Mouse (Mus musculus) kidney, adult 2 months (tissue): ENCODE results near the gene Pcsk5. TPM values are rescaled to one million over a fixed set of nuclear protein-coding genes. Genes with fewer than 3 reads are reported as not detected.

Experiments used
- DNase-seq: peaks from one replicate; pipeline ENCODE4 v3.0.0; 2021
- H3K27ac ChIP-seq: fragments of 200-500 bp; 2 replicates; pipeline ENCODE4 v1.5.1; 2012; ENCODE audit warnings: low read depth, low read length, control low read depth, inconsistent platforms; ENCODE audit not compliant: insufficient read depth
- H3K27me3 ChIP-seq: fragments of 200-500 bp; replicated peaks from 2 replicates; pipeline ENCODE4 v1.6.1; 2012; ENCODE audit warnings: mild to moderate bottlenecking, moderate library complexity, low read length, inconsistent platforms; ENCODE audit not compliant: control insufficient read depth, insufficient read depth
- H3K36me3 ChIP-seq: fragments of 200-500 bp; 2 replicates; pipeline ENCODE4 v1.6.1; 2012; ENCODE audit warnings: mild to moderate bottlenecking, moderate library complexity, low read length, inconsistent platforms; ENCODE audit not compliant: control insufficient read depth, insufficient read depth
- H3K4me1 ChIP-seq: fragments of 200-500 bp; 2 replicates; pipeline ENCODE4 v1.6.1; 2011; ENCODE audit warnings: low read length; ENCODE audit not compliant: control insufficient read depth, insufficient read depth
- H3K4me3 ChIP-seq: fragments of 200-500 bp; 2 replicates; pipeline ENCODE4 v1.5.1; 2011; ENCODE audit warnings: mild to moderate bottlenecking, low read depth, low read length, control low read depth; ENCODE audit not compliant: insufficient read depth
- CTCF ChIP-seq: fragments of 200-500 bp; conservative IDR thresholded peaks from 2 replicates; pipeline ENCODE4 v1.5.1; 2011; ENCODE audit warnings: low read depth, mild to moderate bottlenecking, control low read depth, low read length, moderate library complexity, mixed read lengths; ENCODE audit not compliant: insufficient read depth, insufficient read length
- POLR2A ChIP-seq: fragments of 200-500 bp; IDR thresholded peaks from one replicate; pipeline ENCODE4 v1.6.1; 2011; ENCODE audit warnings: low read depth, low read length, control low read depth
- WGBS: fragments of 180-500 bp; shearing (Covaris S2); methylation state at CpG from one replicate; pipeline ENCODE4 v1.1.7; 2018; 5-methylcytosine and 5-hydroxymethylcytosine counted together
- polyA plus RNA-seq: library from polyadenylated mRNA; depleted of rRNA; stranded (reverse); fragments of >200 nt; gene quantifications from 2 replicates; pipeline ENCODE4 v1.2.3, GENCODE M21; 2012; rRNA removed

The Pcsk5 gene
- polyA plus RNA-seq, result 9.4 and 10.0 TPM in 2 replicates

GRCm38 (mm10) chr19:17837471-17837859, at the start of gene Pcsk5:
Pcsk5 (minus strand) TSS chr19:17837632.
- peak within 1 kb of the TSS; percentile 55 for H3K4me3 ChIP-seq
- peak within 1 kb of the TSS; percentile 12 for H3K27ac ChIP-seq
- H3K4me1 ChIP-seq, result 0 out of 2 replicates have a peak, but pooled peaks cover 2% of the 10 kb centered on the region
- DNase-seq, result peak; percentile 90
- peak; percentile 70 for TF ChIP-seq POLR2A
- TF ChIP-seq CTCF, result no peak
- H3K27me3 ChIP-seq, result no peaks in the 10 kb centered on the region; the same call in 1 of the 2 replicates
- under 1% methylated on average over 36 of the region's 36 CpGs for WGBS
- H3K36me3 ChIP-seq, result no peaks in the 10 kb centered on the region

GRCm38 (mm10) chr19:17875804-17876203, 38.4 kb upstream of the Pcsk5 start:
- Histone ChIP-seq H3K27me3 (no peaks in the 10 kb centered on the region), H3K4me3 (no peak overlapping the region), H3K27ac (no peak overlapping the region), H3K4me1 (no peaks in the 10 kb centered on the region), H3K36me3 (no peaks in the 10 kb centered on the region)
- TF ChIP-seq CTCF (no peak), POLR2A (no peak)
- no peak for DNase-seq
- WGBS, result 68% methylated on average over 7 of the region's 7 CpGs

GRCm38 (mm10) chr19:17874388-17874787, 37.0 kb upstream of the Pcsk5 start:
- H3K4me1 ChIP-seq, result no peaks in the 10 kb centered on the region
- no peak overlapping the region for H3K4me3 ChIP-seq
- H3K36me3 ChIP-seq, result no peaks in the 10 kb centered on the region
- TF ChIP-seq CTCF, result no peak
- no peak for TF ChIP-seq POLR2A
- no peak overlapping the region for H3K27ac ChIP-seq
- WGBS, result 47% methylated on average over 2 of the region's 2 CpGs
- H3K27me3 ChIP-seq, result no peaks in the 10 kb centered on the region
- peak; percentile 28 for DNase-seq

GRCm38 (mm10) chr19:17873755-17874154, 36.3 kb upstream of the Pcsk5 start:
- no peaks in the 10 kb centered on the region for H3K4me1 ChIP-seq
- 41% methylated on average over 2 of the region's 2 CpGs for WGBS

GRCm38 (mm10) chr19:17866317-17866891, 29.0 kb upstream of the Pcsk5 start:
- 76% methylated on average over 3 of the region's 3 CpGs for WGBS
- TF ChIP-seq CTCF, result no peak
- TF ChIP-seq POLR2A, result no peak
- no peaks in the 10 kb centered on the region for H3K4me1 ChIP-seq
- no peak overlapping the region for H3K4me3 ChIP-seq
- DNase-seq, result no peak
- H3K36me3 ChIP-seq, result no peaks in the 10 kb centered on the region
- no peaks in the 10 kb centered on the region for H3K27me3 ChIP-seq
- H3K27ac ChIP-seq, result no peak overlapping the region

More at GRCm38 (mm10) chr19:17873755-17874154, 36.3 kb upstream of the Pcsk5 start:
- H3K4me3 ChIP-seq, result no peak overlapping the region
- no peaks in the 10 kb centered on the region for H3K36me3 ChIP-seq
- H3K27ac ChIP-seq, result no peak overlapping the region
- TF ChIP-seq POLR2A, result no peak
- no peak for TF ChIP-seq CTCF
- H3K27me3 ChIP-seq, result no peaks in the 10 kb centered on the region
- peak; percentile 28 for DNase-seq

- 64% methylated on average over 4 of the region's 4 CpGs for whole genome bisulfite sequencing
- Histone ChIP-seq H3K4me3 (no peak overlapping the region), H3K4me1 (no peaks in the 10 kb centered on the region), H3K36me3 (no peaks in the 10 kb centered on the region), H3K27ac (no peak overlapping the region), H3K27me3 (no peaks in the 10 kb centered on the region)
- DNase-seq, result no peak
- TF ChIP-seq CTCF (no peak), POLR2A (no peak)
Measured at GRCm38 (mm10) chr19:17860351-17861014, 23.1 kb upstream of the Pcsk5 start.

- no peak for TF ChIP-seq POLR2A
- TF ChIP-seq CTCF, result no peak
- 34% methylated on average over 3 of the region's 3 CpGs for WGBS
- no peak overlapping the region for H3K4me3 ChIP-seq
- H3K27ac ChIP-seq, result no peak overlapping the region
- no peaks in the 10 kb centered on the region for H3K4me1 ChIP-seq
- H3K27me3 ChIP-seq, result no peaks in the 10 kb centered on the region
- DNase-seq, result peak; percentile 44
- H3K36me3 ChIP-seq, result no peaks in the 10 kb centered on the region
Measured at GRCm38 (mm10) chr19:17856741-17857140, 19.3 kb upstream of the Pcsk5 start.
